Comparison of ENCODE assay signal across 12 mouse cellular contexts in the genomic region with DNA sequence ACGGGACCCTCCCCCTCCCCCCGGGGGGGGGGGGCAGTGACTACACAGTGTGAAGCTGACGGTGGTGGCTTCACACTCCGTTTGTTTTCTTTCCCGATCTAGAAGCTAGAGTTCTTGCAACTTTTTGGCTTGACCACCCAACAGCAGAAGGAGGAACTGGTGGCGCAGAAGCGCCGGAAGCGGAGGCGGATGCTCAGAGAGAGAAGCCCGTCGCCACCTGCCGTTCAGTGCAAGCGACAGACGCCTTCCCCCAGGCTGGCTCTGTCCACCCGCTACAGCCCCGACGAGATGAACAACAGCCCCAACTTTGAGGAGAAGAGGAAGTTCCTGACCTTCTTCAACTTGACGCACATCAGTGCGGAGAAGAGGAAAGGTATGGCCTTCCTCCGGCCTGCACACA. TPM values are rescaled to one million over a fixed set of nuclear protein-coding genes. Genes with fewer than 3 reads are reported as not detected.
DNase-seq lines count a peak whose midpoint lies in the region; ATAC-seq lines count a peak whose summit lies in the region.
"Had no signal": no experiment of that assay in that cellular context is flagged by ENCODE, and none has a peak within 500 bp of the region (broad histone marks: within the 10 kb centered on the region; RNA-seq: fewer than 3 reads in every experiment).

No protein-coding gene starts in this region.

- 0 out of 2 replicates have a peak overlapping the region, but pooled peaks have one; percentile 7 for H3K27ac ChIP-seq in forebrain, embryonic 10.5 days
- H3K27ac ChIP-seq in forebrain, embryonic 14.5 days (ENCODE audit: low read depth, low read length), result no peak overlapping the region
- H3K27ac ChIP-seq in forebrain, embryonic 16.5 days (ENCODE audit: low read length), result no peak overlapping the region
- H3K27ac ChIP-seq in hindbrain, embryonic 14.5 days, result no peak overlapping the region
- H3K27ac ChIP-seq: midbrain, embryonic 12.5 days had no signal

- no peak overlapping the region for H3K4me3 ChIP-seq in forebrain, embryonic 10.5 days
- no peak overlapping the region for H3K4me3 ChIP-seq in forebrain, embryonic 14.5 days (ENCODE audit: low read depth, low read length)
- no peak overlapping the region for H3K4me3 ChIP-seq in forebrain, embryonic 16.5 days (replicated peaks; ENCODE audit: low read length)
- no peak overlapping the region for H3K4me3 ChIP-seq in hindbrain, embryonic 14.5 days (replicated peaks; ENCODE audit: low read length)
- H3K4me3 ChIP-seq: forebrain, embryonic 12.5 days; midbrain, embryonic 12.5 days had no signal

- no peak overlapping the region for H3K4me2 ChIP-seq in forebrain, embryonic 14.5 days (ENCODE audit: low read length)
- H3K4me2 ChIP-seq in forebrain, embryonic 16.5 days (ENCODE audit: low read length), result no peak overlapping the region
- no peak overlapping the region for H3K4me2 ChIP-seq in hindbrain, embryonic 14.5 days (replicated peaks)
- H3K4me2 ChIP-seq: forebrain, embryonic 12.5 days; midbrain, embryonic 12.5 days had no signal

- DNase-seq in forebrain, embryonic 10.5 days (ENCODE audit: extremely low spot score, low spot score), result no peak
- no peak for DNase-seq in forebrain, embryonic 14.5 days (ENCODE audit: low spot score)
- DNase-seq in thymus, postnatal 36 days, result peak; percentile 43 to 58
- no peak for DNase-seq in thymus, adult 18-20 months
- no peak for DNase-seq in embryo, embryonic 10 days (ENCODE audit: low spot score)
- no peak for DNase-seq in hindbrain, embryonic 14.5 days (ENCODE audit: low spot score)
- DNase-seq: kidney, adult 8-10 months; retina, postnatal 1 day had no signal

- peaks cover 100% of the 10 kb centered on the region for H3K36me3 ChIP-seq in forebrain, embryonic 10.5 days (replicated peaks)
- H3K36me3 ChIP-seq in forebrain, embryonic 14.5 days (ENCODE audit: control insufficient read depth, insufficient read depth, low read length), result peaks cover 100% of the 10 kb centered on the region
- peaks cover 74% of the 10 kb centered on the region for H3K36me3 ChIP-seq in forebrain, embryonic 16.5 days (ENCODE audit: control insufficient read depth, insufficient read depth)
- peaks cover 99% of the 10 kb centered on the region for H3K36me3 ChIP-seq in hindbrain, embryonic 14.5 days (replicated peaks; ENCODE audit: control insufficient read depth, insufficient read depth)

- ATAC-seq in forebrain, embryonic 14.5 days, result no peak
- peak; percentile 86 for ATAC-seq in megakaryocyte, adult 5-6 weeks (ENCODE audit: poor library complexity, severe bottlenecking)
- no peak for ATAC-seq in forebrain, embryonic 16.5 days
- no peak for ATAC-seq in hindbrain, embryonic 14.5 days (ENCODE audit: low FRiP score)

- WGBS in forebrain, embryonic 10.5 days, result 83% methylated on average over 21 of the region's 21 CpGs
- WGBS in forebrain, embryonic 14.5 days, result 83% methylated on average over 21 of the region's 21 CpGs
- 75% methylated on average over 21 of the region's 21 CpGs for WGBS in forebrain, embryonic 16.5 days
- 81% methylated on average over 21 of the region's 21 CpGs for WGBS in hindbrain, embryonic 14.5 days

- no peak overlapping the region for H3K9ac ChIP-seq in forebrain, embryonic 14.5 days (ENCODE audit: low read length)
- no peak overlapping the region for H3K9ac ChIP-seq in forebrain, embryonic 16.5 days (replicated peaks; ENCODE audit: low read depth, low read length)
- no peak overlapping the region for H3K9ac ChIP-seq in hindbrain, embryonic 14.5 days
- H3K9ac ChIP-seq: forebrain, embryonic 12.5 days; midbrain, embryonic 12.5 days had no signal

- H3K9me3 ChIP-seq in forebrain, embryonic 10.5 days, result peaks cover 12% of the 10 kb centered on the region; the same call in 1 of the 2 replicates
- H3K9me3 ChIP-seq in forebrain, embryonic 14.5 days (replicated peaks; ENCODE audit: control insufficient read depth, low read length), result no peaks in the 10 kb centered on the region
- no peaks in the 10 kb centered on the region for H3K9me3 ChIP-seq in forebrain, embryonic 16.5 days (ENCODE audit: control insufficient read depth, low read length)
- no peaks in the 10 kb centered on the region for H3K9me3 ChIP-seq in hindbrain, embryonic 14.5 days (ENCODE audit: control insufficient read depth, low read length)
- H3K9me3 ChIP-seq: forebrain, embryonic 12.5 days; midbrain, embryonic 12.5 days had no signal

- peaks cover 75% of the 10 kb centered on the region for H3K4me1 ChIP-seq in forebrain, embryonic 10.5 days
- H3K4me1 ChIP-seq in forebrain, embryonic 14.5 days (ENCODE audit: control insufficient read depth, insufficient read depth, low read length), result no peaks in the 10 kb centered on the region
- peaks cover 3% of the 10 kb centered on the region for H3K4me1 ChIP-seq in forebrain, embryonic 16.5 days (replicated peaks; ENCODE audit: control insufficient read depth, insufficient read depth, low read length)
- 0 out of 2 replicates have a peak, but pooled peaks cover 3% of the 10 kb centered on the region for H3K4me1 ChIP-seq in hindbrain, embryonic 14.5 days (replicated peaks; ENCODE audit: control insufficient read depth, insufficient read depth, low read length)

- H3K27me3 ChIP-seq in forebrain, embryonic 10.5 days (ENCODE audit: poor library complexity, severe bottlenecking), result no peaks in the 10 kb centered on the region
- H3K27me3 ChIP-seq in forebrain, embryonic 14.5 days (replicated peaks; ENCODE audit: control insufficient read depth, insufficient read depth, low read length), result no peaks in the 10 kb centered on the region
- H3K27me3 ChIP-seq in forebrain, embryonic 16.5 days (replicated peaks; ENCODE audit: control insufficient read depth, insufficient read depth, low read length), result no peaks in the 10 kb centered on the region
- no peaks in the 10 kb centered on the region for H3K27me3 ChIP-seq in hindbrain, embryonic 14.5 days (ENCODE audit: control insufficient read depth, insufficient read depth, low read length)
- H3K27me3 ChIP-seq: forebrain, embryonic 12.5 days; midbrain, embryonic 12.5 days had no signal

RNA-seq across cellular contexts. Expression of gene Gins2, which starts 16.6 kb away (rescaled TPM):
- polyA plus RNA-seq in forebrain, embryonic 10.5 days (2016; fragmentation: Nextera tagmentation; extraction: Ambion mirVana), result 154 and 158 TPM in 2 replicates
- polyA plus RNA-seq in forebrain, embryonic 14.5 days (2014; fragmentation: Nextera tagmentation; extraction: Ambion mirVana), result 33.4 and 44.1 TPM in 2 replicates
- 28.3 and 31.8 TPM in 2 replicates for total RNA-seq in megakaryocyte, adult 5-6 weeks (2015)
- 23.2 and 28.9 TPM in 2 replicates for total RNA-seq in megakaryocyte, adult 5-6 weeks (2017)
- polyA plus RNA-seq in forebrain, embryonic 16.5 days (2015; fragmentation: Nextera tagmentation; extraction: Ambion mirVana), result 23.1 and 24.3 TPM in 2 replicates
- 17.5 and 18.2 TPM in 2 replicates for polyA plus RNA-seq in hindbrain, embryonic 14.5 days (2014; fragmentation: Nextera tagmentation; extraction: Ambion mirVana)

Comparison
In these comparisons a context has a peak if more than half of its experiments do, and no peak if none do; other contexts are left out.
1. DNase-seq: peak in thymus, postnatal 36 days (2 of 2); none in forebrain, embryonic 10.5 days (single experiment), forebrain, embryonic 14.5 days (single experiment), thymus, adult 18-20 months (0 of 2), embryo, embryonic 10 days (single experiment) and hindbrain, embryonic 14.5 days (single experiment).